Mouse (Mus musculus) hindbrain, postnatal 0 days (tissue): ENCODE measurements around the gene Gm15217. TPM values are rescaled to one million over a fixed set of nuclear protein-coding genes. Genes with fewer than 3 reads are reported as not detected.
A peak's percentile ranks its signal among the peaks of the same experiment; 100 is the strongest.

Source experiments
- ATAC-seq: fragments of 200-750 bp; cut with Nextera tagmentation; 2 replicates; pipeline ENCODE4 v1.8.0; 2017; ENCODE audit warnings: mild to moderate bottlenecking, moderate TSS enrichment, moderate library complexity
- DNase-seq: peaks from one replicate; pipeline ENCODE4 v3.0.0-alpha.2; 2015; ENCODE audit warnings: low spot score
- H3K27ac ChIP-seq: fragments of 300-500 bp; sonication (generic); 2 replicates; pipeline ENCODE4 v1.5.1; 2014; ENCODE audit warnings: mild to moderate bottlenecking
- H3K27me3 ChIP-seq: fragments of 300-500 bp; sonication (generic); 2 replicates; pipeline ENCODE4 v1.6.1; 2014; ENCODE audit warnings: low read length, mixed read lengths; ENCODE audit not compliant: insufficient read depth
- H3K36me3 ChIP-seq: fragments of 300-500 bp; sonication (generic); 2 replicates; pipeline ENCODE4 v1.6.1; 2014; ENCODE audit warnings: low read length, mixed read lengths; ENCODE audit not compliant: insufficient read depth
- H3K4me1 ChIP-seq: fragments of 300-500 bp; sonication (generic); 2 replicates; pipeline ENCODE4 v1.6.1; 2014; ENCODE audit warnings: antibody characterized with exemption, low read length, mixed read lengths; ENCODE audit not compliant: insufficient read depth
- H3K4me2 ChIP-seq: fragments of 300-500 bp; sonication (generic); 2 replicates; pipeline ENCODE4 v1.6.1; 2014; ENCODE audit warnings: low read depth, mild to moderate bottlenecking, low read length, moderate library complexity, mixed read lengths
- H3K4me3 ChIP-seq: fragments of 300-500 bp; sonication (generic); 2 replicates; pipeline ENCODE4 v1.5.1; 2014; ENCODE audit warnings: low read length
- H3K9ac ChIP-seq: fragments of 300-500 bp; sonication (generic); replicated peaks from 2 replicates; pipeline ENCODE4 v1.6.1; 2014; ENCODE audit warnings: mild to moderate bottlenecking, low read length, moderate library complexity, mixed read lengths
- H3K9me3 ChIP-seq: fragments of 300-500 bp; sonication (generic); 2 replicates; pipeline ENCODE4 v1.6.1; 2016; ENCODE audit warnings: low read length, mixed read lengths
- CTCF ChIP-seq: IDR thresholded peaks from 2 replicates; pipeline ENCODE4 v1.5.1; 2016; ENCODE audit warnings: antibody characterized with exemption, control low read depth, low read depth
- WGBS: fragments of 180-500 bp; shearing (Covaris S2); extraction: QIAGEN DNeasy Blood & Tissue Kit; methylation state at CpG from one replicate; pipeline ENCODE4 v1.1.7; 2014; 5-methylcytosine and 5-hydroxymethylcytosine counted together
- polyA plus RNA-seq: library from polyadenylated mRNA; unstranded; fragments of >200 nt; fragmentation: Nextera tagmentation; extraction: Ambion mirVana; gene quantifications from 2 replicates; pipeline ENCODE4 v1.2.1, GENCODE M21; 2015
- total RNA-seq: library from RNA; depleted of rRNA; stranded (reverse); fragments of >200 nt; gene quantifications from 2 replicates; pipeline ENCODE4 v1.2.3, GENCODE M21; 2014; rRNA removed

Gene Gm15217
- total RNA-seq, result not detected in 2 replicates
- not detected in 2 replicates for polyA plus RNA-seq

GRCm38 (mm10) chr14:46379285-46379684, at the start of gene Gm15217:
TSS of gene Gm15217 (plus strand) at chr14:46379414.
- H3K4me1 ChIP-seq, result 0 out of 2 replicates have a peak, but pooled peaks cover 6% of the 10 kb centered on the region
- peak within 1 kb of the TSS; percentile 33; the same call in 1 of the 2 replicates for H3K9ac ChIP-seq
- WGBS, result 89% methylated on average over 12 of the region's 12 CpGs
- H3K4me2 ChIP-seq, result peak within 1 kb of the TSS; percentile 56
- peaks cover 11% of the 10 kb centered on the region; the same call in 1 of the 2 replicates for H3K27me3 ChIP-seq
- ATAC-seq, result no peak
- no peak within 1 kb of the TSS for H3K27ac ChIP-seq
- H3K4me3 ChIP-seq, result peak within 1 kb of the TSS; percentile 30
- DNase-seq, result no peak
- H3K9me3 ChIP-seq, result no peaks in the 10 kb centered on the region
- H3K36me3 ChIP-seq, result no peaks in the 10 kb centered on the region
- no peak for TF ChIP-seq CTCF

- DNase-seq, result no peak
- no peaks in the 10 kb centered on the region for H3K4me1 ChIP-seq
- no peak for TF ChIP-seq CTCF
- no peaks in the 10 kb centered on the region for H3K36me3 ChIP-seq
- no peak overlapping the region for H3K27ac ChIP-seq
- H3K9me3 ChIP-seq, result no peaks in the 10 kb centered on the region
- no peak overlapping the region for H3K4me2 ChIP-seq
- H3K9ac ChIP-seq, result no peak overlapping the region
- no peak for ATAC-seq
- H3K27me3 ChIP-seq, result no peaks in the 10 kb centered on the region
- no peak overlapping the region for H3K4me3 ChIP-seq
- WGBS, result 87% methylated on average over 8 of the region's 8 CpGs
Observed at GRCm38 (mm10) chr14:46333421-46334237, 45.6 kb upstream of the Gm15217 start.

- DNase-seq (no peak), ATAC-seq (no peak)
- 80% methylated on average over 11 of the region's 11 CpGs for WGBS
- Histone ChIP-seq H3K9me3 (no peaks in the 10 kb centered on the region), H3K9ac (no peak overlapping the region), H3K4me3 (no peak overlapping the region), H3K27me3 (no peaks in the 10 kb centered on the region), H3K4me2 (no peak overlapping the region), H3K4me1 (no peaks in the 10 kb centered on the region), H3K36me3 (no peaks in the 10 kb centered on the region), H3K27ac (no peak overlapping the region)
- no peak for TF ChIP-seq CTCF
Observed at GRCm38 (mm10) chr14:46338801-46339200, 40.4 kb upstream of the Gm15217 start.

- H3K27me3 ChIP-seq, result no peaks in the 10 kb centered on the region
- H3K4me3 ChIP-seq, result no peak overlapping the region
- ATAC-seq, result no peak
- no peaks in the 10 kb centered on the region for H3K4me1 ChIP-seq
- TF ChIP-seq CTCF, result no peak
- no peak overlapping the region for H3K9ac ChIP-seq
- DNase-seq, result no peak
- H3K9me3 ChIP-seq, result peaks cover 3% of the 10 kb centered on the region; the same call in 1 of the 2 replicates
- no peak overlapping the region for H3K4me2 ChIP-seq
- H3K27ac ChIP-seq, result no peak overlapping the region
- H3K36me3 ChIP-seq, result no peaks in the 10 kb centered on the region
Observed at GRCm38 (mm10) chr14:46344750-46345149, 34.5 kb upstream of the Gm15217 start.

- 74% methylated on average over 7 of the region's 7 CpGs for WGBS
Observed at GRCm38 (mm10) chr14:46357286-46357685, 21.9 kb upstream of the Gm15217 start.

GRCm38 (mm10) chr14:46357696-46358095, 21.5 kb upstream of the Gm15217 start:
- no peaks in the 10 kb centered on the region for H3K9me3 ChIP-seq
- no peak overlapping the region for H3K27ac ChIP-seq
- ATAC-seq, result no peak
- no peak for DNase-seq
- no peak overlapping the region for H3K4me2 ChIP-seq
- H3K36me3 ChIP-seq, result no peaks in the 10 kb centered on the region
- H3K4me1 ChIP-seq, result no peaks in the 10 kb centered on the region
- TF ChIP-seq CTCF, result no peak
- WGBS, result 78% methylated on average over 8 of the region's 8 CpGs
- no peak overlapping the region for H3K9ac ChIP-seq
- H3K4me3 ChIP-seq, result no peak overlapping the region
- no peaks in the 10 kb centered on the region for H3K27me3 ChIP-seq

More at GRCm38 (mm10) chr14:46357286-46357685, 21.9 kb upstream of the Gm15217 start:
- TF ChIP-seq CTCF, result no peak
- Histone ChIP-seq H3K9me3 (no peaks in the 10 kb centered on the region), H3K27me3 (no peaks in the 10 kb centered on the region), H3K4me2 (no peak overlapping the region), H3K4me3 (no peak overlapping the region), H3K27ac (no peak overlapping the region), H3K36me3 (no peaks in the 10 kb centered on the region), H3K9ac (no peak overlapping the region), H3K4me1 (no peaks in the 10 kb centered on the region)
- no peak for ATAC-seq
- no peak for DNase-seq

- H3K4me1 ChIP-seq, result no peaks in the 10 kb centered on the region
- WGBS, result 37% methylated on average over 10 of the region's 10 CpGs
- ATAC-seq, result no peak
- TF ChIP-seq CTCF, result no peak
- no peak overlapping the region for H3K4me3 ChIP-seq
- no peak overlapping the region for H3K4me2 ChIP-seq
- no peak for DNase-seq
- H3K9me3 ChIP-seq, result no peaks in the 10 kb centered on the region
- H3K27me3 ChIP-seq, result no peaks in the 10 kb centered on the region
- H3K27ac ChIP-seq, result no peak overlapping the region
- H3K36me3 ChIP-seq, result no peaks in the 10 kb centered on the region
- no peak overlapping the region for H3K9ac ChIP-seq
Observed at GRCm38 (mm10) chr14:46363209-46363608, 16.0 kb upstream of the Gm15217 start.
